Mouse (Mus musculus): ENCODE results near the gene 1700018B08Rik.

The 1700018B08Rik gene

DNA sequence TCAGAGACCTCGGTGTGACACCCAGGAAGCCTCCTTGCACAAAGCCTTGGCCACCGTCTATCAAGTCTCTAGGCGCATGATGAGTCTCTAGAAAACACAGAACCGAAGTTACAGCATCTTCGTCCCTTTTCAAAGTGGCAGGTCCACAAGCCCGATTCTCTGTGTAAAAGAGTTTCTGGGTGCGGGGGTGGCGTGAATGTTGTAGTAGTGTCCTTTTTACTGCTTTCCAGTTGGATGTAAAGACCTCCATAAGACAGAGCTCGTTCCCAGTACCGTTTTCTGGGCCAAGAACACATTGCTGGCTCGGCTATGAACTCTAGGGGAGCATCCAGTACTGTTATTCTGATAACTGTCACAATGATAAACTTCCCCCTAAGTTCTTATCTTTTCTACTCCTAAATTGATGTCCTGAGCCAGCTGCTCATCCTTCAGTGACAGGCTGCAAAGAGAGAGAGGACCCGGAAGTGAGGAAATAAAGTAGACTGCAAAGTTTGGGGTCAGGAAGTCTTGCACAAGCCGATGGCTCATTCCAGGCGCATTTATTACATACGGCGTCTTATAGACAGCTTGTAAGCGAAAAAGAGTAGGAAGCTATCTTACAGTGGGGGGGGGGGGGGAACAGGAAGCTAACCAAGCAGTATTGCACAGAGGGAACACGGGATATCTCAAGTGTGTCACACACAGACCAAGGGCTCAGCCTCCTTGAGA is 18.9 kb downstream of the 1700018B08Rik start:
- DNase-seq (ENCODE audit: extremely low read depth, insufficient read length, low spot score): no peak

- DNase-seq (ENCODE audit: extremely low read depth, insufficient read length, low spot score): peak; percentile 28
Observed at GRCm38 (mm10) chr8:121513429-121513828, 30.7 kb downstream of the 1700018B08Rik start.

DNA sequence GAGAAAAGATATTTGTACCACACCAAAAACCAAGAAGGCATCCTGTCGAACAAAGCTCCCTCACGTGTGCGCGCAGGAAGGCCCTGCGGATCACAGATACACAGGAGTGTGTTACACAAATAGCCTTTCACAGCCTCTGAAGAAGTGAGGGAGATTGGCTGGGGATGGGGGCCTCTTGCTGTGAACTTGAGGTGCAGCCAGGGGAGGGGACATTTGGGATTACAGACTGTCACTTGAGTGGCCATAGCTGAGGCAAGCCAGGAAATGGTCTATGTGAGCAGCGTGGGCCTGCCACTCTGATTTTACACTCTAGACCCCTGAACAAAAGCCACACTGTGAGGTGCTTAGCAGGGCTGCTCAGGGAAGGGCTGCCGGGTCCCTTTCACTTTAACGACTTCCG is 32.4 kb downstream of the 1700018B08Rik start:
- no peak for DNase-seq (ENCODE audit: extremely low read depth, insufficient read length, low spot score)

DNA sequence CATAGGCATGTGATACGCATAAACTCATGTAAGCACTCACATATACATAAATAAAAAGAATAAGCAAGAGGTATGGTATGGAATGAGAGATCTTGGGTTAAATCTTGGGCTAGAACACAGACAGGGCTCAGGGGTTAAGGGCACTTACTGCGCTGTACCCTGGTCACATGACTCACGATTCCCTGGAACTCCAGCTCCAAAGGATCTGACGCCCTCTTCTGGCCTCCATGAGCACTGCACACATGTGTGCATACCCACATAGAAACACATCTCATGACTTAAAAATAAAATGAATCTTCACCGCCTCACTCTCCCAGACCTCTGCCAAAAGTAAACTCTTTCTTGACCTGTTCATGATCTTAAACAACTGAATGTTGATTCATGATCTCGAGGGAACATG is 46.5 kb downstream of the 1700018B08Rik start:
- DNase-seq (ENCODE audit: extremely low read depth, insufficient read length, low spot score): no peak

DNA sequence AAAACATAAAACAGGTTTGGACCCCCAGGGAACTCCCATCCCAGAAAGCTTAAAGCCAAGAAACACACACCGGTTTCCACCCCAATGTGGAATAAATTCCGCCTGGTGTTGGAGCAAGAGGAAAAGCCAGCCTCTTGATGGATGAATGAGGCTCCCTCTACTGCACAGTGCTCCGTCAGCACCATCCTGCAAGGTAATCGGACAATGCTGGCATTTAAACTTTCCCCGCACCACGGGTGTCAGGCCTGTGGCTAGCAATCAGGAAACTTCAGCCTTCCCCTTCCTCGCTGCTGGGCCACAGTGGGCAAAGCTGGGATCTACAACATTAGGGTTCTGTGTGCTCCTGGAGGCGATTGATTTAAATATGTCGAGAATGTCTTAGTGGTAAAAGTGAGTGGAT is 52.5 kb downstream of the 1700018B08Rik start:
- no peak for DNase-seq (ENCODE audit: extremely low read depth, insufficient read length, low spot score)

DNA sequence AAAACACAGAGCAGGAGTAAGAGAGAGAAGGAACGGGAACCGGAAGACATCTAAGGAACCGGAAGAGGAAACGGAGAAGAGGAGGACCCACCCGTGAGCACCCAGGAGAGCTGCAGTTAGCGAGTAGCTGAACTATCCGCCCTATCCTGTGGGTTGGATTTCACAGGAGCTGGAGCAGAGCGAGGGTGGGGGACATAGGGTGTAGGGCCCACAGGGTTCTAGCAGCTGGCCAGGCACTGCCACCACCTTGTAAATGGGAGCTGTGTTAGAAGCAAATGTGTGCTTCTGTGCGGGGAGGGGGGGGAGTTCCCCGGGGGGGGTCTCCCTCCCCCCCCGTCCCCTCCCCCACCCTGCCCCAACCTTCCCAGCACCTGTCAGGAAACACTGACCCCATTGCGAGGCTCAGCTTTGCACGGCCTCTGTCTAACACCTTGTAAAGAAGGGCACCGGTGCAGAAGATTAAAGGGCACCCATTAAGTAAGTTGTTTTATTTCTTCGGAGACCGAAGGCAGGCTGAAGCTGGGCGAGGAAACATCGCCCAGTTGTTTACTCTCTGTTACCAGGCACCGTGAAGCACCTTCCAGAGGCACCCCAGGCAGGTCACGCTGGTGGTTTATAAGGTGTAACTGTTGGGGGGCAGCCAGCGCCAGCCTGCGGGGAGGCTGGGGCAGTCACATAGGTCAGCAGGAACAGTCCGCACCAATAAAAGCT is 59.9 kb downstream of the 1700018B08Rik start:
- DNase-seq (ENCODE audit: extremely low read depth, insufficient read length, low spot score): no peak

Measured in 3134 (cell line).